Mouse (Mus musculus) neural tube, embryonic 10.5 days (tissue): ENCODE measurements around the gene Eme1.
"Not testable (repeated sequence)": the region's sequence is repeated elsewhere in the genome, so short reads cannot be mapped to it uniquely, and the experiment has no call there.

ENCODE experiments used
- DNase-seq: peaks from one replicate; pipeline ENCODE4 v3.0.0-alpha.2; 2017; ENCODE audit warnings: low spot score; ENCODE audit errors: extremely low spot score

Eme1 gene

DNA sequence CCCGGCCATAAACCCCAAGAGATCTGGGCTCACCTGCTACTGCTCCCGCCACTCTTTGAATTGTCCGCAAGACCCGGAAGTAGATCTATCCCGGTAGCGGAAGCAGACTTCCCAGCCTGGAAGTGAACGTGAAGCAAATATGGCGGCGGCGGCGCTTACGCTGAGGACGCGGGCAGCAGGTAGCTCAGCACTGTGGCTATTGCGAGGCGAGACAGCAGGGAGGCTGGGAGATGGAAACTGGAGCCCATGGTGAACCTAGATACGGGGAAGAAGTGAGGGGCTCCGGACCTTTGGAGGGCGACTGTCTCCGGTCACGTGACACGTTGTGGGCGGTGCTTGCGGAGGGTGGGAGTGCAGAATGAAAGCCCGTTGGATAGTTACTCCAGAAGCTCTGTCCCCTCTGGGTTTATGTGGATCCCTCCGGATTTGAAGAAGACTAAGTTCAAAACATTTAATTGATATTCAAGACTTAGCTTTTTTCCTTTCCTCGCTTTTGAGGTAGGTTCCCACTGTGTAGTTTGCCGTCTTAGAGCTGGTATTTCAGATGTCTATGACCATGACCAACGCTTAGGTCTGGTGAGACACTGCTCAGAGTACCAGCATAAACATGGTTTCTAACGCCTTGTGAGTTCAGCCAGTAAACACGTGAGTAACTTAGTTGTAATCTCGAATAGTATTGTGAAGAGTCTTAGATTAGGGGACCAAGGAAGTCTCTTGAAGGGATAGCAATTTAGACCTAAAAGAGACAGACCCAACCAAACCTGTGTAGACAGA lies at the start of gene Eme1, which contains the start of gene Mrpl27:
Gene Eme1, minus strand, starts transcription at position 302 of the 774 bp plus-strand sequence.
Gene Mrpl27, plus strand, starts transcription at position 105 of the 774 bp plus-strand sequence.
- DNase-seq, result peak; percentile 86

DNA sequence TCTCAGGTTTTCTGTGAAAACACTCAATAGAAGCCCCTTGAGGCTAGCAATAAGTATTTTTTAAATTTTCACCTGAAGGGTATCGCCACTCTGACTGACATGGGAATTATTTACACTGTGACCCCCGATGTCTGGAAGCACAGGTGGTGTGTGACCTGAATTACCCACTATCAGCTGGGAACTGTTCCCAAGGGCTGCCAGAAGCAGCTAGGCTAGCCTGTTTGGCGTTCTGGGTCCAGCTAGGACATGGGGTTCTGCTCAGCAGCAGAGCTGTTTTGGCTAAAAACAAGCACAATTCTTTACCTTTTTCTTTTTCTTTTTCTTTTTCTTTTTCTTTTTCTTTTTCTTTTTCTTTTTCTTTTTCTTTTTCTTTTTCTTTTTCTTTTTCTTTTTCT lies 48.4 kb upstream of the Eme1 start:
- no peak for DNase-seq

- no peak for DNase-seq
Measured at GRCm38 (mm10) chr11:94701401-94702215, 47.8 kb upstream of the Eme1 start.

DNA sequence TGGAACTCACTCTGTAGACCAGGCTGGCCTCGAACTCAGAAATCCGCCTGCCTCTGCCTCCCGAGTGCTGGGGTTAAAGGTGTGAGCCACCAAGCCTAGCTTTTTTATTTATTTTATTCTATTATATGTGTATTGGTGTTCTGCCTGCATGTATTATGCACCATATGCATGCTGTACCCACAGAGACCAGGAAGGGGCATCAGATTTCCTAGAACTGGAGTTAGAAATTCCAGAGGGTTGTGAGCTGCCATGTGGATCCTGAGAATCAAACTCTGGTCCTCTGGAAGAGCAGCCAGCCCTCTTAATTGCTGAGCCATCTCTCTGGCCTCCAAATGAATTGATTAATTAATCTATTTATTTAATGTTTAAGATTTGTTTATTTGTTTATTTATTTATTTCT lies 45.6 kb upstream of the Eme1 start:
- DNase-seq, result no peak

- DNase-seq, result no peak
Measured at GRCm38 (mm10) chr11:94697703-94698464, 44.1 kb upstream of the Eme1 start.

- no peak for DNase-seq
Measured at GRCm38 (mm10) chr11:94697140-94697539, 43.4 kb upstream of the Eme1 start.

GRCm38 (mm10) chr11:94695508-94695907 lies 41.7 kb upstream of the Eme1 start:
- DNase-seq, result no peak

- not testable (repeated sequence) for DNase-seq
Measured at GRCm38 (mm10) chr11:94692502-94692901, 38.7 kb upstream of the Eme1 start.

DNA sequence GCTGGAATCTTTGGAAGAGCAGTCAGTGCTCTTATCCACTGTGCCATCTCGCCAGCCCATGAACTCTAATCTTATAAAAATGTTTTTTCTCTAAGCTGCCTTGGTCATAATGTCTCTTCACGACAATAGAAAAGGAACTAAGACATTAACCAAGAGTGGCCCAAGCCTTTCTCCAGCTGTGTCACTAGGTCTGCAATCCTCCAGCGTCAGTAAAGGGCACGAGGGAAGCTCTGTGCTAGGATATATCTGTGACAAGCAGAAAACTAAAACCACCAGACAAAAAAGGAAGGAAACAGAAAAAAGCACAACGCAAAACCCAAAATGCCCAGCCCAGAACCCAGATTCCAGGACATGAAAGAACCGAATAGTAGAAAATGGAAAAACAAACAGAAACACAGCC lies 33.4 kb upstream of the Eme1 start:
- DNase-seq, result no peak

- no peak for DNase-seq
Measured at GRCm38 (mm10) chr11:94682427-94682826, 28.7 kb upstream of the Eme1 start.

- no peak for DNase-seq
Measured at GRCm38 (mm10) chr11:94681640-94682039, 27.9 kb upstream of the Eme1 start.

DNA sequence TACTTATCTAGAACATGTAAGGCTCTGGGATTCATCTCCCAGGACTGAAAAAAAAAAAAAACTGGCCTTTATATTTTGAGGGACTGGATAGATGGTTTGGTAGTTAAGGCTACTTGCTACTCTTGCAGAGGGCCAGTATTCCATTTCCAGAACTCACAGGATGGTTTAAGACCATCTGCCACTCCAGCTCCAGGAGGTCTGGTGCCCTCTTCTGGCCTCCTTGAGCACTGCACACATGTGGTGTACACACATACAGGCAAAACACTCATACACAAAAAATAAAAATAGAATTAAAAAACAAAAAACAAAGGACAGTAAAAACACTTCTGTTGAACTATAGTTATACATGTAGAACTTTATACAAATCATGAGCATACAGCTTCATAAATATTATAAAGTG lies 26.9 kb upstream of the Eme1 start:
- DNase-seq, result no peak

DNA sequence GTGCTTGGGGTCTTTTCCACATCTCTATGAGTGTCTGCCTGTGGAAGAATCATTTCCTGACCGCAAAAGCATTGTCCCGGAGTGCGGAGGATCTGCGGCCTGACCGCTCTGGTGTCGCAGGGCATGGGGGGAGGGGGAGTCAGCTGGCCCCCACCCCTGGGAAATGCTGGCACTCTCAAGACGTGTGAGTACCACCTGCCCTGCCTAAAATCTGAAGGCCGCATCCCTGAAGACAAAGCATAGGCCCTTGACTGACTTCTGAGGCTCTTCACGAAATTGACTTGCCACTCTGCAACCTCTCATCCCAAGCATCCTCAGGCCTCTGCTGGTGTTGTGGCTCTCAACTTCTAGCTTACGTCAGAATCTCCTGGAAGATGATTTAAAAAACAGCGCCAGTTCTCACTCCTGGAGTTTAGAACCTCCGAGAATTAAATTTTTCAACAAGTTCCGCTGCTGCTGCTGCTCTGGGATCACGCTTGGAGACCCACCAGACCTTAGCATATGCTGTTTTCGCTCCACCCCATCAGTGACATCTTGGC lies 23.9 kb upstream of the Eme1 start:
- DNase-seq, result no peak

GRCm38 (mm10) chr11:94676754-94677606 lies 23.2 kb upstream of the Eme1 start, which contains the start of gene Xylt2:
Xylt2 (minus strand) TSS chr11:94677515.
- peak; percentile 92 for DNase-seq

- peak; percentile 34 for DNase-seq
Measured at GRCm38 (mm10) chr11:94676308-94676707, 22.5 kb upstream of the Eme1 start.

- no peak for DNase-seq
Measured at GRCm38 (mm10) chr11:94675446-94675845, 21.7 kb upstream of the Eme1 start.

GRCm38 (mm10) chr11:94674984-94675383 lies 21.2 kb upstream of the Eme1 start:
- DNase-seq, result no peak

- DNase-seq, result no peak
Measured at GRCm38 (mm10) chr11:94665281-94665680, 11.5 kb upstream of the Eme1 start.

GRCm38 (mm10) chr11:94661344-94661743 lies 7.6 kb upstream of the Eme1 start:
- DNase-seq, result no peak

DNA sequence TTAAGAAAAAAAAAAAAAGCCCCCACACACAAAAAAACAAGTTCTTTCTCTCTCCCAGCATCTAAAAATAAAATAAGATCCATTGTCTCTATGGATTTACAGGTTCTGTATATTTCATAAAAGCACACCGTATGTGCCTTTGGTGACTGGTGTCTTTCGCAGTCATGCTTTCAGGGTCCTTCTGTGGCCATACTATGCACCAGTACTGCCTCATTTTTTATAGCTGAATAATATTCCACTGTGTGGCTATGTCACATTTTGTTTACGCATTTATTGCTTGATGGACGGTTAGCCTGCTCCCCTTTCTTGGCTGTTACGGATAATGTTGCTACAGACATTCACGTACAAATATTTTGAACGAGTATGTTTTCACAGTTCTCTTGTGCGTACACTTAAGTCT lies 791 bp downstream of the Eme1 start:
- DNase-seq, result no peak
